Mouse (Mus musculus) ZHBTc4 (cell line): ENCODE measurements at regions not wholly inside any gene's neighbourhood (a gene's known extent, or its start where the extent isn't known, plus 50 kb on each side); places are given as distances from the start of the nearest gene placed in this dataset.

Experiments used
- DNase-seq: peaks from one replicate; pipeline ENCODE4 v3.0.0-alpha.2; 2011; ENCODE audit warnings: low read depth, low spot score

DNA sequence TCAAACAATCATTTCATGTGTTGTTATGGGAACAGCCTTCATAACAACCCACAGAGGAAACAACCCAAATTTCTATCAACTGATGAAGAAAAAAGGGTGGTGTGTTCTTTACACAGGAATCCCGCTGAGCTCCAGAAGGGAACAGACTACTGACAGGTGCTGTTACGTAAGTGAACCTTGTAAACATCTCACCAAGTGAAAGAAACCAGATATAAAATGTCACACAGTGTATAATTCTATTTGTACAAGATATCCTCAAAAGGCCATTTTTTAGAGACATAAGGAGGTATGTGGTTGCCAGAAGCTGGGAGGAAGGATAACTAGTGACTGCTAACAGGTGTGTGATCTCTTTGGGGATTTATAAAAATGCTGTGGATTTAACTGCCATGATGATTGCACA, 119.9 kb downstream of the Plod2 start:
- no peak for DNase-seq

DNA sequence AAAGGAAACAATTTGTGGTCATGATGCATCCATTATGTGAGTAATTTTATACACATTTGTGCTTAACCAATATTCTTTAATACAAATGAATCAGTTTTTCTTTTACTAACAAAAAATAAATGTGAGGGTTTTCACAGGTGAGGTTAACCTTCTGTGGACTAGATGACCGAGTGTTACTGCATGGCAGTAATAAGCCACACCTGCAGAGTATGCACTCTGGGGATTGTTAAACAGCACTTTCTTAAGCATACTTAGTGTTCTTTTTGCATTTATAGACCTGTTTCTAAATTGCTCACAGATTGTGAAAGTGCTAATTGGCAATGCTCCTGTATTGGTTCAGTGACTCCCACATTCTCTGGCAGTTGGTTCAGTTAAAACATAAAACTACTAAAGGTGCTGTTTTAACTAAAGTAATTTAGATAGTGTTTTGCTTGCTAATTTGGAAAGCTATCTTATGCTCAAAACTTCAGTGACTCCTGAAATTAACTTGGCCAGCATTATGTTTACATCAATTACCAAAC, 125.4 kb downstream of the Plod2 start:
- no peak for DNase-seq

- DNase-seq = no peak
These were observed 129.9 kb downstream of the Plod2 start for GRCm38 (mm10) chr9:92671966-92672365.

- no peak for DNase-seq
These were observed 152.5 kb downstream of the Plod2 start for GRCm38 (mm10) chr9:92694361-92695016.

GRCm38 (mm10) chr9:92697971-92698370, 155.9 kb downstream of the Plod2 start:
- DNase-seq = no peak

GRCm38 (mm10) chr9:92704752-92705151, 162.7 kb downstream of the Plod2 start:
- no peak for DNase-seq

DNA sequence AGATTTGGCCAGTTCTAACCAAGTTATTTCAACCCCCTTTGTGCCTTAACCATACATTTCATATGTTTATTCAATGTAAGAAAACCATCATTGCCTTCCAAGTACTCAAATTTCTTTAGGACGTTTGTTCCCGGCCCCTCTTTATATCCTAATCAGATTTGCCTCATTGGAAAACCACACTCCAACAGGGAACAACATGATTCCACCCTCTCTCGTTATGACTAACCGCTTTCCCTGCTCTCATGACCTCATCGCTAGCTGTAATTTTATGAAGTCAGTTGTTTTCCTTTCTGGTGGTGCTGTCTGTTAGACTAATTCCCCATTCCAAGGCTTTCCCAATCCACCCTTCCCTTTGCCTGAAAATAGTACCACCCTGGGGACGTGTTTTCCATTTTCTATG, 165.0 kb downstream of the Plod2 start:
- no peak for DNase-seq

DNA sequence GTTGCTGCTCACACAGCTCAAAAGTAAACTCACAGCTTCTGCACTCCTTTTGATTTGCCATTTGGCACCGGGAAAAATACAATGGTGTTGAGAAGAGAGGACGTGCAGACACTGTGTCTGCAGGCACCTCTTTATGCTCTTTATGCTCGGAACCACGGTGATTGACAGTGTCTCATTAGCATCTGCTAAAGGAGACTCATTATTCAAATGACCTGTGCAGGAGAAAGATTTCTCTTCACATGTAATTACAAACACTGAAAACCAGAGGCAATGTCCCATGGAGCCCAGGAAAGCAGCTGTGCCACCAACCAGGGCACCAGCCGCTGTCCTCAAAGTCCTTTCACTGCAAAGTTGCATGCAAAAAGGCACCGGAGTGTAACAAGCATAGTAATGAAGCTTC, 175.2 kb downstream of the Plod2 start:
- no peak for DNase-seq

GRCm38 (mm10) chr9:92718337-92718736, 176.3 kb downstream of the Plod2 start:
- DNase-seq = no peak

DNA sequence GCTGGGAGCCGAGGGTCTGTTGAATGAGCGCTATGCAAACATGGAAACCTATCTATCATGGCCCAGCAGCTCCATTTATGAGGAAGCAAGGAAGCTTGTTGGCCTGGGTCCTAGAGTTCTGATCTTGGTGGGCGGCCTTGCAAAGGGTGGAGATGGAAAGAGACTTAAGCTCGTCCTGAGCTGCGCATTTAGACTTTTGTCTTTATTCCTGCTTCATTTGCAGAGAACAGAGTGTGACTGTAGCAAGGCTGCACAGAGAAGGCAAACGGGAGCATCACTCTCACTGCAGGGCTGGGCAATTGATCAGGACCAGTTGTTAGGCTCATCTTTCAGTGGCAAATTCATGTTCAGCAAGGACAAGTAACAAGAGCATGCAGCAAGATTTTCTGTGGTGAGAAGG, 177.2 kb downstream of the Plod2 start:
- no peak for DNase-seq

GRCm38 (mm10) chr9:92728864-92729263, 186.8 kb downstream of the Plod2 start:
- DNase-seq = no peak

GRCm38 (mm10) chr9:92731396-92731795, 189.4 kb downstream of the Plod2 start:
- DNase-seq = no peak

DNA sequence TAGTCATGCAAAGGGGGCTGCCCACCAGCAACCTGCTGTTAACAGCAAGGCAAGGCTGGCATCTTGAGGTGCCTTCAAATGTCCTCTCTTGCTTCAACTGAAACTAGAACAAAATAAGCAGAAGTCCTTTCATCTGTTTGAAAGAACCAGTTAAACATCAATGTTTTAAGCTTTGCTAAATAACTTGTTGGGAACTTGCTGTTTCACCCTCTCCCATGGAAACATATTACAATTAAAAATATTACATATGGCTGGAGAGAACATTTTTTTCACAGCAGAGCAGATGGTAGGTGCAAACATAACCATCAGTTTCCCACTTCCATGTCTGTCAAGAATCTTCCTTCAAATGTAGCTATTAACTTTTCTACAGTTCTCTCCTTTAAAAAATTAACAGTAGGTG, 225.5 kb downstream of the Plod2 start:
- DNase-seq = no peak

- DNase-seq = no peak
These were observed 226.4 kb downstream of the Plod2 start for GRCm38 (mm10) chr9:92768432-92768831.

- DNase-seq = peak; percentile 61
These were observed 227.5 kb downstream of the Plod2 start for GRCm38 (mm10) chr9:92769528-92769927.

DNA sequence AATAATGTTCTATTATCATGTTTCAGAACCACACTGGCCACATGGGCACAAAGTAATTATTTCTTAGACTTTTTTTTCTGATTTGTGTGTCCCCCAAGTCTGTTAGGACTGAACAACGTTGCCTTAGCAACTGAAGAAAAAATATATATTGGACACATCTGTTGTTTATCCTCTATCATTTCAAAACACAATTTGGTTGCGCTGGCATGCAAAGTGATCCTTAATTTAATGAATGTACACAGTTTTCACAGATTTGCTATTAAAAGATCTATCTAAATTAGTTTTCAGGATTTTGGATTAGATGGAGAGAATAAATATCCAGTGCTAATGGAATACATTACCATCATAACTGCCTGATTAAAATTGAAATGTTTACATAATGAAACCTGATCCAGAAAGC, 229.0 kb downstream of the Plod2 start:
- DNase-seq = no peak

DNA sequence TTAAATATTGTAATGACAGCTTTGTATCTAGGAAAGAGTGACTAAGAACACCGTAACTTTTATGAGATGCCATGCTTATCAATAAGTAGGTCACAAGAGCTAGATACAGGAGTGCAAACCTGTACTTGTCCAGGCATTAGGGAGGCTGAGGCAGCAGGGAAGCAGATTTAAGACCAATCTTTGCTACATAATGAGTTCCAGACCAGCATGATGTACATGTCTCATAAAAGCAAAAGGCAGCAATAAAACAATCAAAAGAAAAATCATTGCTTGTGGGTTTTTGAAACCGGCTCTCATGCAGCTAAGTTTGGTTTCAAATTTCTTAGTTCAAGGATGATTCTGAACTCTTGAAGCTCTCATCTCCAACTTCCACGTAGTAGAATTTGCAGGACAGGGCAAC, 229.7 kb downstream of the Plod2 start:
- no peak for DNase-seq

DNA sequence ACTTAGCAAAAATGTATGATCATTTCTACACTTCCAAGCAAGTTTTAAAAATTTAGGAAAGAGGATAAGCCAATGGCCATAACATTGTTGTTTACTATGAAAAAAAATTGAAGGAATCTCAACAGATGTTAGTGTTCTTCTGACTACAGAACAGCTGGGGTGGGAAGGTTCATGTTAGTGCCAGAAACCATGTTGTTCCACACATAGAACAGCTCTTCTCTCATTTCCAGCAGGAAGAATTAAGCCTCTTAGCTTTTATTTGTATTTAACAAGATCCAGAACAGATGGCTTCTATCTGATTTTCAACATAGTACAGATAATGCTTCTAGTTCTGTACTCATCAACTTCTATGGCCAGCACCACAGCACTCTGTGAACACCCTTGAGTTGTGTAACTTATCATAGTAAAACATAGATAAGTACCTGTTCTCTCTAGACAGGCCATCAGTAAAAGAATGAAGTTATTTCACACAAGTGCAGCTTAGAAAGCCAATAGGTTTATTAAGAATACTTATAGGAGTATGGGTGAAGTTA, 241.0 kb downstream of the Plod2 start:
- DNase-seq = no peak

DNA sequence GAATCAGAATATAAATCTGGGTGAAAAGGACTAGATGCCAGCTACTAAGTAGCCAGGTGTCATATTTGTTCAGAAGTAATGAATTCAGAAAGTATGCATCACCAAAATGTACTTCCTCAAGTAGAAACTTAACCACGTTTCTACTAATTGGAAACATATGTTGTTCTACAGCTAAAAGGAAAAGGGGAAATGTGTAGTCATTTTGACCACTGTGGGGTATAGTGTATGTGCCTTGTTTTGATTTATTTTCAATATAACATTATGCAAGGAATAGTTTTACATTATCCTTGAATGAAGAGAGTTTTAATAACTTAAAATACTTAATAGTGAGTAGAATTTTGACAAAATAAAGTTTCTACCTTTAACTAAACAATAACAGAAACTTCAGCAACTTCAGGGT, 257.7 kb downstream of the Plod2 start:
- DNase-seq = no peak

GRCm38 (mm10) chr9:92809469-92809868, 267.4 kb downstream of the Plod2 start:
- DNase-seq = no peak

- no peak for DNase-seq
These were observed 278.7 kb downstream of the Plod2 start for GRCm38 (mm10) chr9:92820721-92821120.

- DNase-seq = no peak
These were observed 284.8 kb downstream of the Plod2 start for GRCm38 (mm10) chr9:92826708-92827353.

GRCm38 (mm10) chr9:92836156-92836555, 294.1 kb downstream of the Plod2 start:
- DNase-seq = peak; percentile 73
